Mouse (Mus musculus): ENCODE measurements around the gene Ccdc70.

DNA sequence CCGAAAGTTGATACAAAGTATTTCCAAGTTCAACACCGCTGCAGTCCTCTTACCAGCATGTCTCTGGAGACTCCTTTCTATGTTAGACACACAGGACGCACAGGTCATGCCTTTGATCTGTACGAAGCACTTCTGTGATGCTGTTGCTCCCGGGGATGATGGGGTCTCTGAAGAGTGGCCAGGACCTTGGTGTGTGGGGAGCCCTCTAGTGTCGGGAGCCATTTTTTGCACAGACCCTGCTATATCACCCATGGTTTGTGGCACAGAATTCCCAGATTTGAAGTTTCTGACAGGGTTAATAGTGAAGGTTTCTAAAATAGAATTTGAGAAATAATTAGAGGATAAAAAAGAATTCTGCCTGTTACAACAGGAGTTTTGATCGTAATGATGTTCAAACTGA lies 52.7 kb downstream of the Ccdc70 start:
- TF ChIP-seq POLR2A (IDR thresholded peaks at IDR 0.05; ENCODE audit: insufficient read depth, low read depth, low read length) = no peak
- no peak for TF ChIP-seq CTCF (IDR thresholded peaks at IDR 0.05; ENCODE audit: insufficient read depth, low read depth, low read length)
